Mouse (Mus musculus) gonadal fat pad, adult 2 months (tissue): ENCODE data around the gene A1cf. TPM values are rescaled to one million over a fixed set of nuclear protein-coding genes. Genes with fewer than 3 reads are reported as not detected.

ENCODE experiments used
- DNase-seq: peaks from one replicate; pipeline ENCODE4 v3.0.0-alpha.2; 2012; ENCODE audit warnings: low read depth
- polyA plus RNA-seq: library from polyadenylated mRNA; depleted of rRNA; stranded (reverse); fragments of >200 nt; gene quantifications from 2 replicates; pipeline ENCODE4 v1.2.3, GENCODE M21; 2012; rRNA removed

Gene A1cf
- polyA plus RNA-seq = 0.23 and 0.49 TPM in 2 replicates

DNA sequence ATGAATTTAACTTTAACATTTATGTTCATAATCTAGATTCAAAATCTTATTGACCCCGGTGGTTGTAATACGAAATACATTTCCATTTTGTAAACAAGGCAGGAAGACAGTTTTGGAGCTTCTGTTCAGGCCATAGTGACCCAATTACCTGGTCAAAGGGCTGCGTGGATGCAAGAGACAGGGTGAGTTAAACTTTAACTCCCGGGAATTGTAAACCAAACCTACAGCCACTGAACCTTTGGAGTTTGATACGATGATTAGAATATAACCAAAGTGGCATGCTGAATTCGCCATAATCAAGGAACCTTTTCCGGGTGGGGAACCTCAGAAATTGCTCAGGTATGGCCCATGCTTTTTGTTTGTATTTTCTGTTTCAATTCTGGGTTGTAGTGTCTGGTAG lies at the start of gene A1cf:
Gene A1cf, plus strand, starts transcription at position 244 of the 400 bp plus-strand sequence.
- DNase-seq = no peak

DNA sequence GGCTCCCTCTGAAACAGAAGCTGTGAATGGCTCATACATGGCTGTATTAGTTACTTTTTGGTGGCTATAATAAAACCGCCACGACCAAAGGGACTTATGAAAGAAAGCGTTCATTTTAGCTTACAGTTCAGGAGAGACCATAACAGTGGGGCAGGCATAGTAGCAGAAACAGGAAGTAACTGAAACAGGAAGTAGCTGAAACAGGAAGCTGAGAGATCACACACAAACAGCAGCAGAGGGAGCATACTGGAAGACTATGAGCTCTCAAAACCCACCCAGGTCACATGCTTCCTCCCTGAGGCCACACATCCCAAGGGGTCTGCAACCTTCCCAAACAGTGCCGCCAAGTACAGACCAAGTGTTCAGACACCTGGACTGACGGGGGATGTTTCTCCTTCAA lies 34.3 kb upstream of the A1cf start:
- DNase-seq = no peak

- no peak for DNase-seq
Measured at GRCm38 (mm10) chr19:31861909-31862308, 6.7 kb upstream of the A1cf start.

DNA sequence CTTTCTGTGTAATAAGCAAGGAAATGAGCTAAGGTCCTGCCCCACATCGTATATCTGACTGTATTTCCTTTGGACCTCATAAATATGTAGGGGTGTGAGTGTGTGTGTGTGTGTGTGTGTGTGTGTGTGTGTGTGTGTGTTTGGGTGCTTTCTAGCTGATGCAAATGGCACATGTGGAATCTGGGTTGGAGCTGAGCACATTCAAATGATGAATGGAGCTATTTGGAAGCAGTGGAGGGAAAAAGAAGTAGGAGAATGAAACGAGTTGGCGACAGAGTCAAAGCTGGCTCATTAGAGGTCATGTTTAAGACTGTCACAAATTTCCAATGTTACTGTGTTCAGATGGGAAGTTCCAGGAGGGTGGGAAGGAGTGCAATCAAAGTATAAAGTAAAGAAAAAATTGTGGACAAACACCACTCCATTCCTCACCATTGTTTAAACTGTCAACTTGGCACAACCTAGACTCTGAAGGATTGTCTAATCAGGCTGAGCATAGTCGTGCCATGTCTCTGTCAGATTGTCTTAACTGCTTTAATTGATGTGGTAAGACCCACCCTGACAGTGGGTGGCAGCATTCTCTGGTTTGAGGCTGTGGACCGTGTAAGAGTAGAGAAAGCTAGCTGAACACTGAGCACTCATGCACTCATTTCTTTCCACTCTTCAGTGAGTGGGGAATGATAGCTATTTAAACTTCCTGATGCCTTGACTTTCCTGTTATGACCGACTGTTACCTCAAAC lies 5.9 kb upstream of the A1cf start:
- no peak for DNase-seq

DNA sequence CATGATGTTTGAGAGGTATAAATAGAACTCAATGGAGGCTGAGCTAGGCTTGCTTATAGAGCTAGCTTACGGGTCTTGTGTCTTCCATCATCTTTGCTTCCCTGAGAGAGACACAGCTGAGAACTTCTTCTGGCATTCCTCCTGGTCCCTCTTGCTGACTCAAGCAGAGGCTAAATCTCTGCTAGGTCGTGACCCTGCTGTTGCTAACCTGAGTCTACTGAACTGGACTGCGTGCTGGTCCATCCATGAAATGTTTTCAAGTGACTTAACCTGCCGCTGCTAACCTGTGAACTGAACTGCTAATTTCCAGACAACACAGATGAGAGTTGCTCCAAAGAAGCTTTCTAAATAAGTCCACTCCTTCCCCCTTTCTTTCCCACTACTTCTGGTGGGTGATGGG lies 3.1 kb upstream of the A1cf start:
- DNase-seq = no peak

GRCm38 (mm10) chr19:31868076-31868475 lies 488 bp upstream of the A1cf start:
- DNase-seq = no peak

DNA sequence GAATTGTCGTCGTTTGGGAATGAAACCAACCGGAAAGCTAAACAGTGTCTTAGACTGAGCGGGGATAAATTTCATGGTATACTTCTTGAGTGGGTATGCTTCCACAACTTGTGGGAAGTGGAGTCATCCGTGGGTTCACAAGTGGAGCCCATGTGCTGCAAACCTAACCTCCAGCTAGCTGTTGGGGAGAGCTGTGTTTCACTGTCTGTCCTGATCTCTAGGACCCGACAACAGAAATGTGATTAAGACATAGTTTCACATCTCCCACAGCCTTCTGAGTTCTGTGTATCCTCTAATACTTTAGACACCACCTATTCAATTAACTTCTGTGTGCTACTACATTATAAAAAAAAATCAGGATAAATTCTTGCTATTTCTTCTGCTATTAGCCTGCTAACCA lies 407 bp downstream of the A1cf start:
- no peak for DNase-seq

DNA sequence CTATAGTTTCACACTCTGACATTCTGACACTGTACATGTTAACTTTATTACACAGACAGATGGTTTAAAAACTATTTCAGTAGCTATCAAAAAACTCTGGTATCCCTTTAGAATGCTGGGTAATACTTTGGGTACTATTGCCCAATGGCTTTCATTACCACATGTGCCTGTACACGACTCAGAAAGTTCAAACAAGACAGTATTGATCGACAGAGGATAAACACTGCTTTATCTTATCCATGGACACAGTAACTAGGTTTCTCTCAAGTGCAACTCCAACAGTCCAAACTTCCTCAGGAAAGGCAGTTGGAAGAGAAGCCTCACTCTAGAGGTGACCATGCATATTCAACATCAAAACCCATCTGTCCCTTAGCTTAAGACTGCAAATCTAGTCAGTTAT lies 2.8 kb downstream of the A1cf start:
- no peak for DNase-seq

DNA sequence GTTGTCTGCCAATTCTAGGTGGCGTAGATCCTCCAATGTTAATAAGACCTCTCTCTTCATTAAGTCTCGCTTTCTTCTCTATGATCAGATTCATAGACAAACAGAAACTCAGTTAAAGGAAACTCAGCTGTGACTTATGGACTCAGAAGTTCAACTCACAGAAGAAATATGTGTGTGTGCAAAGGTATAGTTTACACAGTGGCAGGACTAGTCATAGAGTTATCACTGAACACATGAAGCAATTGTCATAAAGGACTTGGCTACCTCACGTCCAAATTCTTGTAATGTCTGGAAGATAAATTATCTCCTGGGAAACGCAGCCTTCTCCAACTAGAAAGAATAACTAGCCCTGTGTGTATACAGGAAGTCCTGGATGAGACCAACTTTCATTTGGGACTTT lies 9.4 kb downstream of the A1cf start:
- DNase-seq = no peak

- no peak for DNase-seq
Measured at GRCm38 (mm10) chr19:31884594-31884993, 16.0 kb downstream of the A1cf start.

DNA sequence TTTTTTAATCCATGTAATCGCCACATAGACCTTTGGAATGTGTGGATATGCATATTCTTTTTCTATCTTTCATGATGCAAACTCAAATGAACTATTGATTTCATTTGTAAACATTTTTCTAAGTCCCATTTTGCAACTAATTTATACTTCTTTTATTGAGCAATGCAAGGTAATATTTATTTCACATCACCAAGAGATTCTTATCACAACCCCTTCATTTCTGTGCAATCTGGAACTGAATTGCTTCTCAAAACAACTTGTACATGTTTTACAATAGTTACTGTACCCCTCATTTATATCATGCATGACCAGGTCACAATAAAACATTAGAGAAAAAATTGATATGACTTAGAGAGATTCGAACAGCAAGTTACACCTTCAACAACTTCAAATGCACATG lies 18.7 kb downstream of the A1cf start:
- no peak for DNase-seq

GRCm38 (mm10) chr19:31889988-31890387 lies 21.4 kb downstream of the A1cf start:
- no peak for DNase-seq

DNA sequence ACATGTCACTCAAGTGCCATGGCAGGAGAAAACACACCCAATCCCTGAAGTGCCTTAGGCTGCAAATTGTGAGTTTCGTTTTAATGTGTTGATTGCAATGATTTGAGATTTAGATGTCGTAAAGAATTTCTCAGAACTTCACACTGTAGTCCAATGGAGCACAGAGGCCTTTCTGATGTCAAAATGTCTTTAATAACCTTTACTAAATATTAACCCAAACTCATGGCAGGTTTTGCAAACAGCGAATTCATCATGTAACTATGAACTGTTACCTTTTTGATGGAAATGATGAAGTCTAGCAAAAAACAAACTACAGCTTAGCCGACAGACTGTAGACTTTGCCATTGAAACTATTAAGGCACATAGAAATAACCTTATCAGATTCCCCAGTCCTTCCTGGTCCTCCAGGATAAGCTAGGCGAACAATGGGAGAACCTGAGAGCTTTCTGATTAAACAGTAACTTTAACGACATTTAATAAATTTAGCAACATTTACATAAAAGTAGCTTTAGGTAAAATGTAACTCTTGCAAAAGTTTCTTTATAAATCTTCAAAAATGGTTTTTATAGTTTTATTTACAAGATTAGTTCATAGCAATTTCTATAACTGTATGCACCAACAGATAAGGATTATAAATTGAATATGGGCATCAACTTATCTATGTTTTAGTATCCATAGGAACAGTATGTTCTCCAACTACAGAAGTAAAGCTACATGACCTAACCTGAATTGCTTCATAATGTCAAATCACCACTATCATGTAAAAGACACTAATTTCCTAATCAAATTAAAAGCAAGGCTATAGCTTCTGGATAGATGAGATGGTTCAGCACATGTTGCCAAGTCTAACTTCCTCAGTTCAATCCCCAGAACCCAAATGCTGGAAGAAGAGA lies 22.7 kb downstream of the A1cf start:
- no peak for DNase-seq

GRCm38 (mm10) chr19:31895971-31896370 lies 27.4 kb downstream of the A1cf start:
- DNase-seq = no peak

GRCm38 (mm10) chr19:31896711-31897110 lies 28.1 kb downstream of the A1cf start:
- no peak for DNase-seq

DNA sequence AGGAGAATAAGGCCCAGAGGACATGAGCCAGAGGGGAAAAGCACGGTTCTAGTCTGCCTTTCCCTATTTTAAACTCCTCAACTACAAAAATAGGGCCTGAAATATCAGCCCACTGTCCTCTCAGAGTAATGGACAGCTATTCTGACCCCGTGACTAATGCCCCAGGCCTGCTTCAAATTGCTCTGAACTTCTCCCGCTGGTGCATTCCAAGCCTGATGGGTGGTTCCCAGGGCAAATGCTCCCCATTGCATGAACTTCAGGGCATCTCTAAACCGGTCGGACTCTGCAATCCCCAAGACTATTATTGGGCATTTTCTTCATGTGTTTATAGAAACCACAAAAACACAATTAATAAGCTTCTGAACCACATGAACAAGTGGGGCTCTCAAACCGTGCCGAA lies 37.1 kb downstream of the A1cf start:
- DNase-seq = no peak

- no peak for DNase-seq
Measured at GRCm38 (mm10) chr19:31910423-31910822, 41.9 kb downstream of the A1cf start.

GRCm38 (mm10) chr19:31913946-31914345 lies 45.4 kb downstream of the A1cf start:
- DNase-seq = no peak

GRCm38 (mm10) chr19:31920357-31920756 lies 51.8 kb downstream of the A1cf start:
- no peak for DNase-seq

DNA sequence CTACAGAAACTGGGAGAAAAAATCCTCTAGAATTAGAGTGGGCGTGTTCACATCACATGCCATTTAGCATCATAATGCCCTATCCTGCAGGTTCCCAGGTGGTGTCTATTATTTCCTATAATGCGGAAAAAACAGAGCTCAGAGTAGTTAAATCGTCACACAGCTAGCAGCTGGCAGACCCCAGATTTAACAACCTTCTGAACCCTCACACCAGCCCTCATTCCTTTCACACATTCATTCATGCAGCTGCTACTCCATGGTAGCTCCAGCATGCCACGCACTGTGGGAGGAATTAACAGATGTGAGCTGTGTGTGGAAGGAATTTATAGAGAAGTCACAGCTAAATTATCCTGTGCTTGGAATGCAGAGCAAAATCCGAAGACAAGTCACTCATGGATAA lies 53.3 kb downstream of the A1cf start:
- DNase-seq = no peak

GRCm38 (mm10) chr19:31923615-31924352 lies 55.2 kb downstream of the A1cf start:
- DNase-seq = no peak

DNA sequence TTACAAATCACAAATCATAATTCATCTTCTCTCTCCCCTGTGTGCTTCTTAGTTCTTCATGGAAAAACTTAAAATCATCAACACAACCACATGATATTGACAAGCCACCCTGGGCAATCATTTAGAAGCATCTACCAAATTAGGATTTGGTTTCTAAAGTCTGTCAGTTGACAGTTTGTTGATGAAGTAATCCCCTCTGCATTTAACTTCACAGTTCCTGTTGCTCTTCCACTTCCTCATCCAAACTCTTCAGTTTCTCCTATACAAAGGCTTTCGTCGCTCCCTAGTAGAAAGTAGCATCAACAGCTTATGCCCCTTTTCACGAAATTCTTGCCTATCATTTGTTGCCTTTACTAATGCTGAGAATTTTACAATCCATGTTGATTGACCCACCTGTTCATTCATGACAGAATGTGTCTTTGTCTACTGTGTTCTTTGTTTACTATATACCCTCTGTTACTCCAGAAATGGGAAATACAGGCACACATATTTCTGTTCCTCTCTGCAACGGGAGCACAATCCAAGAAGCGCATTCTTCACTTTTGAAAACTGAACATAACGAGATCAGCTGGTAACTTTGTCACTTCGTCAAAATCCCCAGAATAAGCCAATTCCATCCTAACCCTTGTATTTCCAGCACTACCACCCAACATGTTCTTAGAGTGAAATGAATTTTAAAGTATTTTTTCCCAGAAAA lies 82.4 kb downstream of the A1cf start:
- no peak for DNase-seq
